Mouse (Mus musculus): Measurements from ENCODE around the gene Efcab11. TPM values are rescaled to one million over a fixed set of nuclear protein-coding genes. Genes with fewer than 3 reads are reported as not detected.
A peak's percentile ranks its signal among the peaks of the same experiment; 100 is the strongest.
"Not testable (repeated sequence)": the region's sequence is repeated elsewhere in the genome, so short reads cannot be mapped to it uniquely, and the experiment has no call there.

Efcab11 gene
- total RNA-seq, 2 experiments from 2014 or later = not detected

GRCm38 (mm10) chr12:99874609-99875008 is 9.6 kb downstream of the Efcab11 start:
- no peak for DNase-seq (ENCODE audit: low spot score)

GRCm38 (mm10) chr12:99873443-99873842 is 10.8 kb downstream of the Efcab11 start:
- DNase-seq (ENCODE audit: low spot score) = no peak

GRCm38 (mm10) chr12:99868821-99869220 is 15.4 kb downstream of the Efcab11 start:
- no peak for DNase-seq (ENCODE audit: low spot score)

- no peak for DNase-seq (ENCODE audit: low spot score)
These were observed 19.6 kb downstream of the Efcab11 start for GRCm38 (mm10) chr12:99864613-99865012.

- DNase-seq (ENCODE audit: low spot score) = no peak
These were observed 23.3 kb downstream of the Efcab11 start for GRCm38 (mm10) chr12:99860981-99861380.

GRCm38 (mm10) chr12:99859391-99860100 is 24.7 kb downstream of the Efcab11 start:
- no peak for DNase-seq (ENCODE audit: low spot score)

- no peak for DNase-seq (ENCODE audit: low spot score)
These were observed 25.6 kb downstream of the Efcab11 start for GRCm38 (mm10) chr12:99858664-99859063.

- no peak for DNase-seq (ENCODE audit: low spot score)
These were observed 28.2 kb downstream of the Efcab11 start for GRCm38 (mm10) chr12:99856011-99856410.

- DNase-seq (ENCODE audit: low spot score) = no peak
These were observed 30.6 kb downstream of the Efcab11 start for GRCm38 (mm10) chr12:99853323-99854258.

GRCm38 (mm10) chr12:99849996-99850395 is 34.2 kb downstream of the Efcab11 start:
- DNase-seq (ENCODE audit: low spot score) = no peak

GRCm38 (mm10) chr12:99844951-99845350 is 39.3 kb downstream of the Efcab11 start:
- DNase-seq (ENCODE audit: low spot score) = no peak

- peak; percentile 24 for DNase-seq (ENCODE audit: low spot score)
These were observed 45.5 kb downstream of the Efcab11 start for GRCm38 (mm10) chr12:99838703-99839102.

GRCm38 (mm10) chr12:99838109-99838508 is 46.1 kb downstream of the Efcab11 start:
- DNase-seq (ENCODE audit: low spot score) = no peak

- no peak for DNase-seq (ENCODE audit: low spot score)
These were observed 46.7 kb downstream of the Efcab11 start for GRCm38 (mm10) chr12:99837528-99837927.

GRCm38 (mm10) chr12:99836404-99837131 is 47.7 kb downstream of the Efcab11 start:
- DNase-seq (ENCODE audit: low spot score) = peak; percentile 16

GRCm38 (mm10) chr12:99833476-99833875 is 50.8 kb downstream of the Efcab11 start:
- no peak for DNase-seq (ENCODE audit: low spot score)

GRCm38 (mm10) chr12:99822591-99822990 is 61.6 kb downstream of the Efcab11 start:
- no peak for DNase-seq (ENCODE audit: low spot score)

- DNase-seq (ENCODE audit: low spot score) = no peak
These were observed 62.8 kb downstream of the Efcab11 start for GRCm38 (mm10) chr12:99821309-99821934.

GRCm38 (mm10) chr12:99819186-99819974 is 64.9 kb downstream of the Efcab11 start:
- no peak for DNase-seq (ENCODE audit: low spot score)

- not testable (repeated sequence) for DNase-seq (ENCODE audit: low spot score)
These were observed 66.2 kb downstream of the Efcab11 start for GRCm38 (mm10) chr12:99818006-99818405.

Data from gastrocnemius, adult 18-20 months (tissue).